Mouse (Mus musculus) mesoderm, embryonic 11.5 days (tissue): ENCODE measurements around the gene Asb11.
A peak's percentile ranks its signal among the peaks of the same experiment; 100 is the strongest.

Experiments used
- DNase-seq: peaks from one replicate; pipeline ENCODE4 v3.0.0-alpha.2; 2012; ENCODE audit warnings: low read depth, low spot score

Asb11 gene

GRCm38 (mm10) chrX:164445601-164446000, 8.8 kb downstream of the Asb11 start:
- DNase-seq, result no peak

GRCm38 (mm10) chrX:164446106-164446551, 9.3 kb downstream of the Asb11 start:
- peak; percentile 1 for DNase-seq

- no peak for DNase-seq
Measured at GRCm38 (mm10) chrX:164446835-164447681, 10.3 kb downstream of the Asb11 start.

- no peak for DNase-seq
Measured at GRCm38 (mm10) chrX:164447682-164448071, 10.9 kb downstream of the Asb11 start.

- DNase-seq, result peak; percentile 62
Measured at GRCm38 (mm10) chrX:164449201-164449600, 12.4 kb downstream of the Asb11 start.

GRCm38 (mm10) chrX:164459205-164459878, 22.5 kb downstream of the Asb11 start:
- no peak for DNase-seq

GRCm38 (mm10) chrX:164502258-164502657, 65.5 kb downstream of the Asb11 start:
- no peak for DNase-seq

- no peak for DNase-seq
Measured at GRCm38 (mm10) chrX:164505709-164506498, 69.1 kb downstream of the Asb11 start, which contains the start of gene Asb9. Asb9 (plus strand) TSS chrX:164506327.

- no peak for DNase-seq
Measured at GRCm38 (mm10) chrX:164507068-164507467, 70.3 kb downstream of the Asb11 start.

GRCm38 (mm10) chrX:164508728-164509127, 71.9 kb downstream of the Asb11 start:
- no peak for DNase-seq
